Mouse (Mus musculus) urinary bladder, postnatal 36 days (tissue): ENCODE measurements around the gene Paox.
"Not testable (repeated sequence)": the region's sequence is repeated elsewhere in the genome, so short reads cannot be mapped to it uniquely, and the experiment has no call there.

Experiments
- DNase-seq, 2 experiments: peaks; one replicate each; pipeline ENCODE4 v3.0.0; 2022; ENCODE audit warnings: low spot score in 2 of 2, mixed read lengths in 1 of 2

Gene Paox

GRCm38 (mm10) chr7:140120484-140120883 is 4.9 kb downstream of the Paox start:
- no peak for DNase-seq

- DNase-seq, result peak in 1 of 2 experiments; percentile 29
These were observed 5.8 kb downstream of the Paox start for GRCm38 (mm10) chr7:140121338-140121910.

- no peak for DNase-seq
These were observed 7.2 kb downstream of the Paox start for GRCm38 (mm10) chr7:140122765-140123164.

GRCm38 (mm10) chr7:140124382-140124781 is 8.8 kb downstream of the Paox start:
- no peak for DNase-seq

- DNase-seq, result peak; percentile 93 to 95
These were observed 9.9 kb downstream of the Paox start for GRCm38 (mm10) chr7:140125278-140126021.

- no peak for DNase-seq
These were observed 10.4 kb downstream of the Paox start for GRCm38 (mm10) chr7:140126022-140126350.

- no peak for DNase-seq
These were observed 11.3 kb downstream of the Paox start for GRCm38 (mm10) chr7:140126934-140127333.

- no peak for DNase-seq
These were observed 12.3 kb downstream of the Paox start for GRCm38 (mm10) chr7:140127911-140128310.

GRCm38 (mm10) chr7:140132184-140132583 is 16.6 kb downstream of the Paox start:
- not testable (repeated sequence) for DNase-seq

- not testable (repeated sequence) for DNase-seq
These were observed 18.4 kb downstream of the Paox start for GRCm38 (mm10) chr7:140134033-140134432.

GRCm38 (mm10) chr7:140135106-140135770 is 19.6 kb downstream of the Paox start:
- peak; percentile 47 to 61 for DNase-seq

GRCm38 (mm10) chr7:140137135-140138020 is 21.8 kb downstream of the Paox start, which contains the start of gene Mtg1:
TSS of gene Mtg1 (plus strand) at chr7:140137564.
- peak; percentile 96 for DNase-seq

GRCm38 (mm10) chr7:140138021-140138310 is 22.4 kb downstream of the Paox start:
- DNase-seq, result no peak

GRCm38 (mm10) chr7:140141350-140141749 is 25.8 kb downstream of the Paox start:
- DNase-seq, result peak; percentile 60 to 71

- DNase-seq, result no peak
These were observed 29.0 kb downstream of the Paox start for GRCm38 (mm10) chr7:140144550-140144949.

- DNase-seq, result no peak
These were observed 37.8 kb downstream of the Paox start for GRCm38 (mm10) chr7:140153383-140153782.

- DNase-seq, result no peak
These were observed 38.2 kb downstream of the Paox start for GRCm38 (mm10) chr7:140153829-140154217.

- no peak for DNase-seq
These were observed 38.8 kb downstream of the Paox start, which contains the start of gene Sprn for GRCm38 (mm10) chr7:140154218-140154927. TSS of gene Sprn (minus strand) at chr7:140154877.

- DNase-seq, result no peak
These were observed 44.8 kb downstream of the Paox start for GRCm38 (mm10) chr7:140160363-140160762.

GRCm38 (mm10) chr7:140164664-140165063 is 49.1 kb downstream of the Paox start, which contains the start of gene Olfr522:
TSS of gene Olfr522 (minus strand) at chr7:140164764.
- no peak for DNase-seq

- DNase-seq, result no peak
These were observed 52.4 kb downstream of the Paox start for GRCm38 (mm10) chr7:140167950-140168349.
